Mouse (Mus musculus) lung, postnatal 0 days (tissue): ENCODE data around the gene Med13l.

ENCODE experiments used
- CTCF ChIP-seq: IDR thresholded peaks from 2 replicates; pipeline ENCODE4 v1.5.1; 2016; ENCODE audit warnings: antibody characterized with exemption, mild to moderate bottlenecking
- EP300 ChIP-seq: IDR thresholded peaks from 2 replicates; pipeline ENCODE4 v1.6.1; 2016; ENCODE audit warnings: antibody characterized with exemption, mild to moderate bottlenecking, control low read depth

DNA sequence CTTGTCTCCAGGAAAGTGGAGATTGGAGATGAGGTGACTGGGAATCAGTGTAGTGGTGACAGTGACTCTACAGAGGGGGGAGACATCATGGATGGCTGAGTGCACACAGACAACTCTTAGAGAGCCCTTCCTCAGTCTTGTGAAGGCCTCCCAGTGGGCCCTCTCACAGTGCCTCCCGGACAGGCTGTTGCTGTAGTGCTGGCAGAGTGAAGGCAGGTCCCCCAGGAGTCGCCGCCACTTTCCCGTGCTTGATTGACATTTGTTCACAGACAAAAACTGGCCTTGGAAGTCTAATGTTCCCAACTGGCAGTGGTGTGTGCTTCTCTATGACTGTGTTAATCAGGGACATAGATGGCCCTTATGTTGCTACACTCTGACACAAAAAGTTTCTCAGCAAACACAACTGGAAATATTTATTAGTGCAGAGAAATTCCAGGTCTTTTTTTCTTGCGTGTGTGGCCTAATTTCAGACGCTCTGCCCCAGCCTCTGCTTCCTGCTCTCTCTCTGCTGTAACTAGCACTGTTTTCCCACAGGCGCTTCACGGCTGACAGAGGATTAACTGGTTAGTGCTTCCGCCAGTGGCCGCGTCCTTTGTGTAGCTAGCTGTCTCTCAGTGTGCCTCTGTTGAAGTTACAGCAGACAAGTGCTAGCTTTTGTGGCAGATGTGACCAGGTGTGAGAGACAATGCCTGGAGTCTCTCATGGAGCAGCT, 75.2 kb downstream of the Med13l start:
- TF ChIP-seq EP300 (no peak), CTCF (no peak)
